Mouse (Mus musculus): ENCODE measurements around the gene Zfp580. TPM values are rescaled to one million over a fixed set of nuclear protein-coding genes. Genes with fewer than 3 reads are reported as not detected.
"Not testable (repeated sequence)": the region's sequence is repeated elsewhere in the genome, so short reads cannot be mapped to it uniquely, and the experiment has no call there.

The Zfp580 gene
- polyA plus RNA-seq (2015; fragmentation: Nextera tagmentation; extraction: Ambion mirVana): 16.4 and 18.7 TPM in 2 replicates

DNA sequence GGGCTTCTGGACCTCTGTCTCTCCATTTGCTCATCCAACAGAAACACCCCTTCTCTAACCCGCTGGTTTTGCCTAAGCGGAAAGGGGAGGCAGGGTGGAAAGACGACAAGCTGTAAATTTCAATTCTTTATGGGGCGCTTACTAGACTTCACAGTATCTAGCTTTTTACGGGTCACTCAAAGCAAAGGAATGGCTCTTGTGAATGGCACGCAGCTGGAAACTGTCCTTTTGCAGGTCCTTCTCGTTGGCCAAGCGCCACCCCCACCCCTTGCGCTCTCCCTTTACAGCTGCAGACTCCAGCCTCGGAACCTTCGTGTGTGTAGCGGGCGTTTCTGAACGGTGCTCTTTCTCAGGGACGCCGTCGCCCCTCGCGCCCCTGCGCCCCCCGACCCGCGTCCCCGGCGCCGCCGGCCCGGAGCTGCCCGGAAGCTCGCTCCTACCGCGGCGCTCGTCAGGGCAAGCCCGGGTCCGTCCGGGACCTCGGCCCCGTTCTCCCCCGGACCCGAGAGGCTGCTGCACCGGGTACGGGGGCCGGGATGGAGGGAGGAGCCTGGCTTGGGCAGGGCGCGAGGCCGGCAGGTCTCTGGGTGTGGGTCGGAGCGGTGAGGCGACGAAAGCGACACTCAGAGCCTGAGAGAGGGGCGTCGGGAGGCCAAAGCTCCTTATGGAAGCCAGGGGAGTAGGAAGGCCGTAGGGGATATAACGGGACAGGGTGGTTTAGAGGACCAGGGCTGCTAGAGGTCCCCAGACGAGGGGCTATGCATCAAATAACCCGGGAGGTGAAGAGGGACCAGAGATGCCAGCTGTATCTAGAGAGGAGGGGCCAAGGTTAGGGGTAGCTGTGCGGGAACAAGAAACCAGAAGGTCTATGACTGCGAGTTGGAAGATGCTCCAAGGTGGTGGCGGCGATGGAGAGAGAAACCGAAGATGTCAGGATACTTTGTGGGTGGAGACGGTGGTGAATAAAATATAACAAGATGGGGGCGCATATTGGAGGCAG, at the start of gene Zfp580:
Gene Zfp580 (plus strand): TSS at position 346 of the 1,000 bp plus-strand sequence.
- 2% methylated on average over 65 of the region's 65 CpGs for WGBS

DNA sequence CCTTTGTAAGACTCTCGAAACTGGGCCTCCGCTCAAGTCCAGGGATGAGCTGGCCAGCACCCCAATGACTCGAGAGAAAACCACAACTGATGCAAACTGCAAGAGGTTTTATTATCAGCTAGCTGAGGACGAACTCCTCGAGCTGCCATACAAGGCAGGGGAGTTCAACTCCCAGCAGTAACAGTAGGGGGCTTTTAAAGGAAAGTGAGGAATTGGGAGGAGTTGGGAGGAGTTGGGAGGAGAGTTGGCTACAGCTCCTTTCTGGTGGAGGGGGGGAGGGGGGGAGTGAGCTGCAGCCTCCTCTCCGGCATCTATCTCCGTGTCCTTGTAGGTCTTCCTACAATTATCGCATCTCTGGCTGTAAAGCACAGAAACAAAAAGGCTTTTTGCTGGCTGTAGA, 48.5 kb upstream of the Zfp580 start:
- H3K4me1 ChIP-seq; ATAC-seq (ENCODE audit: extremely low read depth, insufficient number of reproducible peaks, low FRiP score, low TSS enrichment); H3K4me3 ChIP-seq; H3K4me2 ChIP-seq; H3K27me3 ChIP-seq (replicated peaks); H3K27ac ChIP-seq (replicated peaks); H3K9ac ChIP-seq; H3K9me3 ChIP-seq: not testable (repeated sequence)
- H3K36me3 ChIP-seq: peaks cover 17% of the 10 kb centered on the region
- WGBS: 65% methylated on average over 8 of the region's 8 CpGs

More for the DNA sequence above, at the start of gene Zfp580:
- Histone ChIP-seq H3K9ac (peak within 1 kb of the TSS; percentile 94), H3K9me3 (no peaks in the 10 kb centered on the region), H3K27ac (replicated peaks) (peak within 1 kb of the TSS; percentile 50), H3K36me3 (no peaks in the 10 kb centered on the region), H3K4me3 (peak within 1 kb of the TSS; percentile 82), H3K27me3 (replicated peaks) (peaks cover 49% of the 10 kb centered on the region), H3K4me1 (peaks cover 34% of the 10 kb centered on the region), H3K4me2 (peak within 1 kb of the TSS; percentile 94)
- peak; percentile 62; the same call in 1 of the 2 replicates for ATAC-seq (ENCODE audit: extremely low read depth, insufficient number of reproducible peaks, low FRiP score, low TSS enrichment)

- Histone ChIP-seq H3K36me3 (peaks cover 69% of the 10 kb centered on the region), H3K4me2 (no peak overlapping the region), H3K27me3 (replicated peaks) (no peaks in the 10 kb centered on the region), H3K9ac (no peak overlapping the region), H3K9me3 (no peaks in the 10 kb centered on the region), H3K27ac (replicated peaks) (no peak overlapping the region), H3K4me1 (peaks cover 2% of the 10 kb centered on the region; the same call in 1 of the 2 replicates), H3K4me3 (no peak overlapping the region)
- 95% methylated on average over 26 of the region's 26 CpGs for WGBS
- ATAC-seq (ENCODE audit: extremely low read depth, insufficient number of reproducible peaks, low FRiP score, low TSS enrichment): no peak
Measured at GRCm38 (mm10) chr7:5008229-5008628, 43.1 kb upstream of the Zfp580 start.

DNA sequence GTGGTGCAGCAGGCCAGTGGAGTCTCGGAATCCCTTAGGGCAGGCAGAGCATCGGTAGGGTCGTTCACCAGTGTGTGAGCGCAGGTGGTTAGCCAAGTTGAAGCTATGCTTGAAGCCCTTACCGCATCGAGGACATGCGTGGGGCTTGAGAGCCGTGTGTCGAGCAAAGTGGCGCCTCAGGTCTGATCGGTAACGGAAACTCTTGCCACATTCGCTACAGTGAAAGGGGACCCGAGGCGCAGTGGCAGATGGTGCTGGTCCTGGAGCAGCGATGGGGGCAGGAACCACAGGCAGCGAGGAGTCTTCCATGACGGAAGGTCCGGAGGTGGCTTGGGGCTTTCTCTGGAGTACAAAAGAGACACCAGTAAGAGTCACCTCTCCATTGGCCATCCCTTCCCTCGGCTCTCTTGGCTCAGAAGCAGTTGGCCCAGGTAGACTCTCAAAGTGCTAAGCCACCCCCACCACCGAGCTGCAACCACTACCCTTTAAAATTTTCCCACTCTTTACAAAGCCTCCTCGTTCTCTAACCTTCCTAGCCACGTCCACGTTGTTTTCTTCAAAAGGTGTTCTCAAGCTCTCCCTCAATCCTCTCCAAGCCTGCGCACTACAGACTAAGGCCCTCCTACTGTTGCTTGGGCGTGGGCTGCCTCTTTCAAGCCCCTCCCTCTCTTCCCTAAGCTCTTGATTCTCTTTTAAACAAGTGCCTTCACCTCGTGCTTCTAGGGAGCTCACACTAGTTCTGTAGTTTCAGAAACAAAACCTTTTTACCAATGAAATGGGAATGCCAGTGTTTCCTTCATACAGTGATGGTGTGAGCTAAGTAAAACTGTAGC, 38.4 kb upstream of the Zfp580 start:
- ATAC-seq (ENCODE audit: extremely low read depth, insufficient number of reproducible peaks, low FRiP score, low TSS enrichment): no peak
- H3K4me3 ChIP-seq: peak overlapping the region; percentile 75; the same call in 1 of the 2 replicates
- 0 out of 2 replicates have a peak overlapping the region, but pooled peaks have one; percentile 8 for H3K27ac ChIP-seq (replicated peaks)
- peak overlapping the region; percentile 54; the same call in 1 of the 2 replicates for H3K9ac ChIP-seq
- peak overlapping the region; percentile 79 for H3K4me2 ChIP-seq
- H3K27me3 ChIP-seq (replicated peaks): no peaks in the 10 kb centered on the region
- peaks cover 12% of the 10 kb centered on the region for H3K4me1 ChIP-seq
- peaks cover 63% of the 10 kb centered on the region for H3K36me3 ChIP-seq
- H3K9me3 ChIP-seq: no peaks in the 10 kb centered on the region
- 86% methylated on average over 27 of the region's 27 CpGs for WGBS

DNA sequence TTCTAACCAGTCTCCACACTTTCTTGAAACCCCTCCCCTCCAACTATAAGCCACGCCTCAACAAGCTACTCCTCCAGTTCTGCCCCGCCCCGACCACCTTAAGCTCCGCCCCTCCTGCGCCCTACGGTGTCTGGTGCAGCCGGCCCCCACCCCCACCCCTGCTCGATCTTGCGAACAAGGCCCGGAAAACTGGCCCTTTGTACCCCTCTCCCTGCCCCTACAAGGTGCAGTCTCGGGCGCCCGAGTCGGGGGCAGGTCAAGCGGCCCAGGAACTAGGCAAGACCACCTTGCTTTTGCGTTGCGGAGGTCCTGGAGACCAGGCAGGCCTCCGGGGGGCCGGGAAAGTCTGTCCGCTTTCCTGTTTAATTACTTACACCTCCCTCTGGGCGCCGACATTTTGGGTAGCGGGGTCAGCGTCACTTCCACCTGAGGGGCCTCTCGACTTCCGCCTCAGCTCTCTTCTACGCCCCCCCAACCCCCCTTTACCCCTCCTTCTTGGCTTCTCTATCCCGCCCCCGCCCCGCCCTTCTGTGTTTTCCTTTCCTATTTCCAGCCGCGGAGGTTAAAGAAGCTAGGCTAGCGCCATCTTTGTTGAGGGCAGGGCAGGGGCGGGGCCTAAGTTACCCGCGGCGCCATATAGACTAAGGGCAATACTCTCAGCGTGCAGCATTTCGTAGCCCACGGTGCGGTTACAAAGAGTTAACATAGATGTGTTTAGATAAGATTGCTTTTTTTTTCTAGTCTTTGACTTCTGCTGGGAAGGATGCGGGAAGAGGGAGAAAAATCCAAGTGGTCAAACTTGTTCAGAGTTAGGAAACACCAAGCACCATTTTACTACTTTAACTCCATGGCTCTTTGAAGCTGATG, 36.9 kb upstream of the Zfp580 start, which contains the start of the genes Zfp524 and Fiz1:
Gene Zfp524 (plus strand): TSS at position 165 of the 867 bp plus-strand sequence.
Gene Fiz1 (minus strand): TSS at position 447 of the 867 bp plus-strand sequence.
- Histone ChIP-seq H3K27ac (replicated peaks) (peak within 1 kb of the TSS; percentile 99), H3K9me3 (no peaks in the 10 kb centered on the region), H3K4me2 (peak within 1 kb of the TSS; percentile 79), H3K4me3 (peak within 1 kb of the TSS; percentile 75), H3K9ac (peak within 1 kb of the TSS; percentile 94), H3K36me3 (peaks cover 50% of the 10 kb centered on the region), H3K27me3 (replicated peaks) (no peaks in the 10 kb centered on the region), H3K4me1 (peaks cover 18% of the 10 kb centered on the region)
- ATAC-seq (ENCODE audit: extremely low read depth, insufficient number of reproducible peaks, low FRiP score, low TSS enrichment): peak; percentile 79
- 0% methylated on average over 42 of the region's 42 CpGs for WGBS

- Histone ChIP-seq H3K27me3 (replicated peaks) (no peaks in the 10 kb centered on the region), H3K4me3 (peak within 1 kb of the TSS; percentile 75), H3K9ac (peak within 1 kb of the TSS; percentile 94), H3K4me2 (peak within 1 kb of the TSS; percentile 79), H3K36me3 (peaks cover 42% of the 10 kb centered on the region), H3K4me1 (peaks cover 20% of the 10 kb centered on the region), H3K9me3 (no peaks in the 10 kb centered on the region), H3K27ac (replicated peaks) (peak within 1 kb of the TSS; percentile 99)
- ATAC-seq (ENCODE audit: extremely low read depth, insufficient number of reproducible peaks, low FRiP score, low TSS enrichment): peak; percentile 74
- under 1% methylated on average over 57 of the region's 76 CpGs for WGBS
Measured at GRCm38 (mm10) chr7:5015118-5016001, 36.0 kb upstream of the Zfp580 start, which contains the start of gene Gm44973. Gene Gm44973 (plus strand): TSS chr7:5015496.

- Histone ChIP-seq H3K4me1 (peaks cover 24% of the 10 kb centered on the region), H3K4me3 (peak overlapping the region; percentile 75), H3K27ac (replicated peaks) (peak overlapping the region; percentile 99), H3K27me3 (replicated peaks) (no peaks in the 10 kb centered on the region), H3K36me3 (peaks cover 35% of the 10 kb centered on the region), H3K9ac (peak overlapping the region; percentile 82), H3K9me3 (no peaks in the 10 kb centered on the region), H3K4me2 (peak overlapping the region; percentile 79)
- ATAC-seq (ENCODE audit: extremely low read depth, insufficient number of reproducible peaks, low FRiP score, low TSS enrichment): no peak
- 65% methylated on average over 3 of the region's 3 CpGs for WGBS
Measured at GRCm38 (mm10) chr7:5016057-5016456, 35.3 kb upstream of the Zfp580 start.

DNA sequence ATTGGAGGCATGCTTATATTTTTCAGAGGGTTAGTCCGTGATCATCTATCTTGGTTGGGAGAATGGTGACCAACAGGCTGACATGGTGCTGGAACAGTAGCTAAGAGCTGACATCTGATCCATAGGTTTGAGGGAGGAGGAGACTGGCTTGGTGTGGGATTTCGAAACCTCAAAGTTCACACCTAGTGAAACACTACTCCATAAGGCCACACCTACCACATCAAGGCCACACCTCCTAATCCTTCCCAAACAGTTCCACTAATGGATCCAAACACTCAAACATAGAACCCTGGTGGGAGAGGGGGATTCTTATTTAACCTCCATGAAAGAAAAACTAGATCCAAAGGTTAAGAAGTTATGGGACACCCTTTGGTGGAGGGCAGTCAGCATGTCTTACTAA, 34.4 kb upstream of the Zfp580 start:
- Histone ChIP-seq H3K4me3 (no peak overlapping the region), H3K36me3 (peaks cover 31% of the 10 kb centered on the region), H3K4me2 (no peak overlapping the region), H3K9ac (no peak overlapping the region), H3K4me1 (peaks cover 32% of the 10 kb centered on the region), H3K9me3 (no peaks in the 10 kb centered on the region), H3K27ac (replicated peaks) (no peak overlapping the region), H3K27me3 (replicated peaks) (no peaks in the 10 kb centered on the region)
- ATAC-seq (ENCODE audit: extremely low read depth, insufficient number of reproducible peaks, low FRiP score, low TSS enrichment): no peak
- 92% methylated on average over 2 of the region's 2 CpGs for WGBS

- H3K4me3 ChIP-seq: no peak overlapping the region
- no peak overlapping the region for H3K9ac ChIP-seq
- 85% methylated on average over 16 of the region's 16 CpGs for WGBS
- no peak overlapping the region for H3K4me2 ChIP-seq
- H3K4me1 ChIP-seq: peaks cover 35% of the 10 kb centered on the region
- no peak overlapping the region for H3K27ac ChIP-seq (replicated peaks)
- no peaks in the 10 kb centered on the region for H3K27me3 ChIP-seq (replicated peaks)
- no peak for ATAC-seq (ENCODE audit: extremely low read depth, insufficient number of reproducible peaks, low FRiP score, low TSS enrichment)
- H3K36me3 ChIP-seq: peaks cover 31% of the 10 kb centered on the region
- no peaks in the 10 kb centered on the region for H3K9me3 ChIP-seq
Measured at GRCm38 (mm10) chr7:5017352-5017751, 34.0 kb upstream of the Zfp580 start.
